Mouse (Mus musculus) mesoderm, embryonic 11.5 days (tissue): Measurements from ENCODE around the gene Wdtc1.

Source experiments
- DNase-seq: peaks from one replicate; pipeline ENCODE4 v3.0.0-alpha.2; 2012; ENCODE audit warnings: low read depth, low spot score

The Wdtc1 gene

DNA sequence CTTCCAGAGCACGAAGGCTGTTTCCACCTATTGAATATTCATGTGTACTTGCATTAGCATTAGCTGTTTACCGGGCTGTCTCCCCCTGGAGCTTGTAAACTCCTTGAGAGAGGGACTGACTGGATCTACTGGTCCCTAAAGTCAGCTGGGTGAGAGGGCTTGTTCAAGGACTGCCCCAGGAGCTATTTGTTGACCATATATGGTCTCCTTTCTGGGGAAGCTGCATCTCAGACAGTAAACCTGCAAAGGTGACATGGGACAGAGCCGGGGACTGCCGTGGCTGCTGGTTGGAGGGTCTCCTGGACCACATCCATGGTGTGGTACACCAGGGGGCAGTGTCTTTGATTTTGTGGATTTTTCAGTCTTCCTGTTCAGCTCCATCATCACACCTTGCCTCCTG lies 70.6 kb downstream of the Wdtc1 start:
- DNase-seq: no peak

GRCm38 (mm10) chr4:133281951-133282481 lies 71.3 kb downstream of the Wdtc1 start:
- peak; percentile 91 for DNase-seq

DNA sequence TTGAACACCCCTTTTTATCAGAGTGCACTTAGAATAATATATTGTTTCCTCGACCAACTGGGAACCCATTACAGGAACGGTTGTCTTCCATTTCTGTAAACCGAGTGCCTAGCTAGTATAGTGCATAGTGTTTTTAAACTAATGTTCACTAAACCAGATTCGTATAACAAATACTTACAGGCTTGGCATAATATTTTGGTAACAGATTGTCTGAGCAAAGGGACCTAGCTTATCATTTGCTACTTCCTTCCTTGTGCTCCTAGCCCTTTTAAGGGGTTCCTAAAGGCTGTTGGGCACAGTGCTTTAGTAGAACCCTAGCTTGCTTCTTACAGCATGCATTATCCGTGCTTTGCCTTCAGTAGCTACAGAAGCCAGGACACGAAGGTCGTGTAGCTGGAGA lies 71.8 kb downstream of the Wdtc1 start:
- no peak for DNase-seq

- no peak for DNase-seq
These were observed 74.8 kb downstream of the Wdtc1 start for GRCm38 (mm10) chr4:133278482-133278881.

GRCm38 (mm10) chr4:133278067-133278466 lies 75.2 kb downstream of the Wdtc1 start:
- DNase-seq: no peak

- peak; percentile 97 for DNase-seq
These were observed 75.9 kb downstream of the Wdtc1 start, which contains the start of gene Tmem222 for GRCm38 (mm10) chr4:133277104-133278026. Tmem222 (minus strand) TSS chr4:133277792.

- DNase-seq: no peak
These were observed 82.4 kb downstream of the Wdtc1 start for GRCm38 (mm10) chr4:133270929-133271328.

DNA sequence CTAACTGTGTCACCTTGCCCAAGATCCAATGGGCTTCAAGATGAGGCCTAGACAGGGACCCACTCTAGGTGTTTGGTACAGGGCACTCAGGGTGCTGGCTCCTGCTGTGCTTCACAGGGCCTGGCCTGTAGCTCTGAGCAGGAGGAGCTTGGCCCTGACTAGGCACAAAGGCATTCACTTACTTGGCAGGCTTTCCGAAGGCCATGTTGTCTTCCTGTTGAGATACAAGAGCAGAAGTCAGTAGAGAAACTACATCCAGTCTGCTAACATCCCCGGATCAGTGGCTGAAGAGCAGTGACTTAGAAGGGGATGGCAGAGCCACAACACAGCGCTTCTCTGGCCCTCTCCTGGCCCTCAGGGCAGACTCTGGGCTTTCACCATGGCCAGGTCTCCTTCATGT lies 83.7 kb downstream of the Wdtc1 start:
- DNase-seq: no peak

- no peak for DNase-seq
These were observed 84.3 kb downstream of the Wdtc1 start for GRCm38 (mm10) chr4:133268931-133269330.

DNA sequence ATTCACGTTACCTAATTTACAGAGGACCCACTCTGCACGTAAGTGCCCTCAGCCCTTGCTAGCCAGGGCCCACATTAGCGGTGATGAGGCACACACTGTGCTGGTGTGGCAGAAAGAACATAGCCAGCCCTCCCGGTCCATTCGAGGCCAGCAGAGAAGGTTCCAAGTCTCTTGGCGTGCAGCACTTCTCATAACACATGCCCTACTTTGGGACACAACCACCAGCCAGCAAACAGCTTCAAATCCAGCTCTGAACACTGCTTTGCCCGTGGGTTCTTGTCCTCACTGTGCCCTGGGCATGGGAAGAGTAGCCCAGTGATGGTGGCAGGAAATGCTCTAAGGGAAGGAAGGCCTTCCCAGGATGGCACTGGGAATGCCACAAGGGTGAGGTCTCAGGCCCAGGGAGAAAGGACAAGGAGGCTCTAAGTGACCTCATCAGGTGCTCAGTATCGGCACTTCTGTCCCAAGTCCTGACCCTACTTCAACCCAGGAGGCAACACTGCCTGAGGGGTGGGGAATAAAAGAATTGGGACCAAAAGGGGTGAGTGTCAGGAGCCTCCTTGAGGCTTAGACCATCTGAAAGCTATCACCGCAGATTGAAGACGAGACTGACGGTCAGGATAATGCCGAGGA lies 86.9 kb downstream of the Wdtc1 start:
- DNase-seq: no peak

DNA sequence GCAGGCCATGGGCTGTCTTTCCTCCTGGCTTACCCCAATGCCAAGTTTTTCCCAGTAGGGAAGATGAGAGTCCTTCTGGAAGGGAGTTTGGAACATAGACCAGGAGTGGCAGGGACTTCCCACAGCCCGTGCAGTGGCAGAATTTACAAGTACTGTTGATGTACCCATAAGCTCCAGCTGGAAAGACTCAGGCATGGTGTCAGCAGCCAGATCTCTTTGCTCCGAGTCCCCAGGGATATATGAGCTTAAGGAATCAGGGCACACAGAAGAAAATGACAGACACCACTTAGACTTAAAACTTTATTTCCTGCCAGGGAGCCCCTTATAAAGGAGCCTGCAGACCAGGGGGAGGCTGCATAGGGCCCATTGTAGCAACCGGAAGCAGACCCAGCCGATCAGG lies 87.5 kb downstream of the Wdtc1 start:
- no peak for DNase-seq

- no peak for DNase-seq
These were observed 88.0 kb downstream of the Wdtc1 start for GRCm38 (mm10) chr4:133265297-133265696.

DNA sequence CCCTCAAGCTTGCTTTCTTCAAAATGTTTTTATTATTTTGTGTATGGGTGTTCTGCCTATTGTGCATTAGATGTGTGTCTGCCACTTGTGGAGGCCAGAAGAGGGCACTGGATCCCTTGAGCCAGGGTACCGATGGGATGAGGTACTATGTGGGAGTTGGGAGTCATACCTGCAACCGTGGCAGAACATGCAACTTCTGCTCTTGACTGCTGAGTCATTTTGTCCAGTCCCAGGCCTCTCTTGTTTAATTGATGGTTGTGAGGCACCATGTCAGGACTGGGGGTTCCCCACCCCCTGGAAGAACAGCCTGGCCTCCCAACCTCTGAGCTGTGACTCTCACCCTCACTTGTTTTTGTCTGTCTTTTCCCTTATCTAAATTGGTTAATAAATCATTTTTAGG lies 88.7 kb downstream of the Wdtc1 start:
- no peak for DNase-seq

DNA sequence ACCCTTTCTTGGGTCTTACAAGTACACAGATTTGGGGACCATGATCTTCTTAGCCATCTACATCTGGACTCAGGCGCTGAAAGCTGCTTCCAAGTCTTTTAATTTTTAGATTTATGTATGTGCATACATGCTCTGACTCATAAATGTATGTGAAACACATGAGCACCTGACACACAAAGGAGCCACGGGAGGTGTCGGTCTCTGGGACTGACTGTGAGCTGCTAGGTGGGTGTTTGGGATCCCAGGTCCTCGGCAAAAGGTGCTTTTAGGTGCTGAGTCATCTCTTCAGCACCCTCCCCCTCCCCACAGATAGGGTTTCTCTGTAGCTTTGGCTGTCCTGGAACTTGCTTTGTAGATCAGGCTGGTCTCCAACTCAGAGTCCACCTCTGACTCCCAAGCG lies 89.5 kb downstream of the Wdtc1 start:
- no peak for DNase-seq

DNA sequence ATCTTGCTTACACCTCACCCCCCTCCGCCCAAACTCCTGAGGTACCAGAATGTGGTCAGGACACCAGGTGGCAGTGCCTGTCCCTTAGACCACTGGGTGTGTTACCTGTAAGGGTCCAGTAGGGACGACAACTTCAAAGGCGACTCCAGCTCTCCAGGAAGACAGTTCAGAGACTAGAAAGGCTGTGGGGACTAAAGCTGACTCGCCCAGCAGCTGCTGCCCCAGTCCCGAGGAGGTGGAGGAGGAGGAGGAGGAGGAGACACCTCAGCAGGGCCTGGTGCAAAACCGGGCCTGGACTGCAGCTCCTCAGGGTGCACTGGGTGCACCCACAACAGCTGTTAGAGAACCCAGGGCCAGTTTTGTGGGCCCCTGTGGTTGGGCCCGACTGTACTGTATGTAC lies 90.4 kb downstream of the Wdtc1 start, which contains the start of gene Sytl1:
Gene Sytl1, minus strand, starts transcription at position 232 of the 400 bp plus-strand sequence.
- DNase-seq: no peak

GRCm38 (mm10) chr4:133262375-133262765 lies 90.9 kb downstream of the Wdtc1 start:
- no peak for DNase-seq

DNA sequence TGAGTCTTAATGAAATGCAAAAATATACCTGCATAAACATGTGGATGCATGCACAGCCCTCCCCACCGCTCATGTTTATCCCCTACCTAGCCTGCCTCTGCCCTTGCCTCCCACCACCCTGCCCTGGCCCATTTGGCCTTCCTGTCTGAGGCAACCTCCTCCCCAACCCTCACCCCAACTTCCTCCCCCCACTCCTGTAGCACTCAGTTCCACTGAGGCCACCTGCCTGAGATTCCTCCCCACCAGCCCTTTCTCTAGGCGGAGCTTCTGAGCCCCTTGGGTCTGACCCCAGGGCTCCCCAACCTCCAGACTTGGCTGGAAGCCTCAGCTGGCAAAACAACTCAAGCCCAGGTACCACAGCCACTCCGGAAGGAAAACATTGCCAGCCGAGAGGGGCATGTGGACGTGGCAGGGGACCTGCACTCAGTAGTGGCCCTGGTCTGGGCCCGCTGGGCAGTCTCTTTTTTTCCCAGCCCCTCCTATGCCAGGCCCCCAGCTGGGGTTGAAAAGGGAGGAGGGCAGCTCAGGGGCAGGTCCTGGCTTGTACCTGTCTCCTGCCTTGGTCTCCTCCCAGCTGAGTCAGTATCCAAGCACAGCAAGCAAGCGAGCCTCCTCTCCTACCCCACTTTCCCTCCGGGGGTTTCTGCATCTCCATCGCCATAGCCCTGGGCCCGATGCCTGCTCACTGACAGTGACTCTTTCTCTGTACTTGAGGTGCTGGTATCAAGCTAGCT lies 91.5 kb downstream of the Wdtc1 start:
- DNase-seq: no peak

DNA sequence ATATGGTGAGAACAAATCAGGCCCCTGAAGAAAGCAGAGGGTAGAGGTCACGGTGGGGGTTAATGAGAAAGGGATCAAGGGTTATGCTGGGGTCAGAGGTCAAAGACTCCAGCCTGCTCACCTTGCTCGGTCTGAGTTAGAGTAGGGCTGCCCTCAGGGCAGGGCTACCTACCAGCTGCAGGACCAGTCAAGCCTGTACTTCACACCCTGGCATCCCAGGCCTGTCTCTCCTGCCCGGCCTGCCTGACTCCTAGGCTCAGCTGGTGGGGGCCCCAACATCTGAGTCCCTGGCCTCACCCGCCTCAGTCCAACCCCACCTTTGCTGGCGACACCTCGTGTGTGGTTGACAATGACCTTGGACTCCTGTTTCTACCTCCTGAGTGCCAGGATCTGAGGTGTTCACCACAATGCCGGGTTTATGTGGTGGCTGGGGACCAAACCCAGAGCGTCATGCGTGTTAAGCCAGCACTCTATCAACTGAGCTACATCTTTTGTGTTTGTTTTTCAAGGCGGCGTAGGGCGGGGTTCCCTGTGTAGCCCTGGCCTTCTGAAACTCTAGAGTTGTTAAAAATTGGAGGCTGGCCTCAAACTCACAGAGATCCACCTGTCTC lies 95.4 kb downstream of the Wdtc1 start:
- DNase-seq: no peak

GRCm38 (mm10) chr4:133257230-133257629 lies 96.1 kb downstream of the Wdtc1 start:
- DNase-seq: no peak

DNA sequence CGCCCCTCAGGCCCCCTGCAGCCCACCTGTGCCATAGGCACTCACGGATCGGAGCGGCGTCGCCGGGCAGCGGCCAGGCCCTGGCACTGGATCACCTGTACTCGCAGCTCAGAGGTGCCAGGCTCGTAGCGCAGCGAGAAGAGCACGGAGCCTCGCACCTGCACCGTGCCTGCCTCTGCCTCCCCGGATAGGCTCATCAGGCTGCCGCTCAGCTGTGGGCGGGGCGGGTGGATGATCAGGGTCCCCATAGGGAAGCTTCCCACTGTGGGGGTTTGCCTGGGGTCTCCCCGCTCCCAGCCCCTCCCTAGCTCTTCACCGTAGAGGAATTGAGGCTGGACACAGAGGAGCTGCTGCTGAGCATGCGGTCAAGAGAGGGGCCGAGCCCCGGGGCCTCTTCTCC lies 96.5 kb downstream of the Wdtc1 start:
- no peak for DNase-seq

- no peak for DNase-seq
These were observed 97.9 kb downstream of the Wdtc1 start for GRCm38 (mm10) chr4:133255392-133255791.

GRCm38 (mm10) chr4:133253412-133253811 lies 99.9 kb downstream of the Wdtc1 start:
- DNase-seq: no peak
